Mouse (Mus musculus) left cerebral cortex, adult 2 months (tissue): ENCODE measurements around the gene Cdkal1. TPM values are rescaled to one million over a fixed set of nuclear protein-coding genes. Genes with fewer than 3 reads are reported as not detected.

Experiments used
- DNase-seq, 2 experiments: peaks; one replicate each; pipeline ENCODE4 v3.0.0; 2021 to 2022; ENCODE audit warnings: low spot score in 2 of 2, mixed read lengths in 1 of 2; ENCODE audit errors: extremely low spot score in 1 of 2
- H3K27ac ChIP-seq: fragments of 200-600 bp; 2 replicates; pipeline ENCODE4 v1.8.1; 2022
- H3K4me3 ChIP-seq: fragments of 200-600 bp; 2 replicates; pipeline ENCODE4 v1.8.1; 2022
- CTCF ChIP-seq: fragments of 200-600 bp; IDR thresholded peaks from 2 replicates; pipeline ENCODE4 v1.8.1; 2022; ENCODE audit warnings: antibody characterized with exemption, mild to moderate bottlenecking, moderate library complexity
- intact Hi-C: fragments of 180-260 bp; cut with DNase I; formaldehyde crosslinking; loops from one replicate; pipeline ENCODE4 v1.15.1; 2025
- total RNA-seq, 2 experiments: library from RNA; stranded (reverse); gene quantifications; 2 replicates each; pipeline ENCODE4 v1.2.3; 2021

The Cdkal1 gene
- total RNA-seq, 2 experiments from 2014 or later, result 23.2 to 23.8 TPM

DNA sequence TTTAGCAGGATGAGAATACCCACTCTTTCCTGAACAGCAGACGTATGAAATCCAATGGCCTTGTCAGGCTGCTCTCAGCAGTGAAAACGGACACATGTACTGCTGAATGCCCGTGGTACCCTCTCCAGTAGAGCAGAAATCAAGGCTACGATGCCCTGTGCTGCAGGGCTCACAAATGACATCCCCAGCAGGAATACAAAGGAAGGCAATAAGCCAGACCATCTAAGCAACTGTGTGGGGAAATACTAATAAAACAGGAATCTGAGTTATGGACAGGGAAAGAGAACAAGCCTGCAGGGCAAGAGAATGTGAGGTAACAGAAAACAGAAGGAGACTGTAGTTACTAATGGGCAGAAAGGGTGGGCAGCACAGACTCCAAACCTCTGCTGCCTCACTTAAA, 425.6 kb downstream of the Cdkal1 start:
- Histone ChIP-seq H3K27ac (no peak overlapping the region), H3K4me3 (no peak overlapping the region)
- intact Hi-C loops, result no loop called here
- no peak for TF ChIP-seq CTCF
- DNase-seq, result no peak

DNA sequence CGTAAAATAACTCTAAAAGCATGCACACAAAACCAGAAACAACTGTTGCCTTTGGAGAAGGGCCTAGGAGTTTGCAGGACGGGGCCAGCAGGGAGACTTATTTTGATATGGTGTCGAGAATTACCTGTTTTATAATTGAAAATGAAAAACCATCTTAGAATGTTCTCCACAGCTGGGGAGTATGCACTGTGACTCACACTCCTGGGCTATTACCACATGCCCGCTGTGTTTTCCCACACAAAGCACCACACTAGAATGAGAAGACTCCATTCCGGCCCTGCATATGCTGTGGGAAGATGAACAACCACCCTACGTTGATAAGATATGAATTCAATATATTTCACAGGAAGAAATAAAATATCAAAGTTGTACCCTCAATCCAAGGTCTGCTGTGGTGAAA, 426.3 kb downstream of the Cdkal1 start:
- Histone ChIP-seq H3K27ac (no peak overlapping the region), H3K4me3 (no peak overlapping the region)
- no peak for TF ChIP-seq CTCF
- no peak for DNase-seq
- intact Hi-C loops, result no loop called here

DNA sequence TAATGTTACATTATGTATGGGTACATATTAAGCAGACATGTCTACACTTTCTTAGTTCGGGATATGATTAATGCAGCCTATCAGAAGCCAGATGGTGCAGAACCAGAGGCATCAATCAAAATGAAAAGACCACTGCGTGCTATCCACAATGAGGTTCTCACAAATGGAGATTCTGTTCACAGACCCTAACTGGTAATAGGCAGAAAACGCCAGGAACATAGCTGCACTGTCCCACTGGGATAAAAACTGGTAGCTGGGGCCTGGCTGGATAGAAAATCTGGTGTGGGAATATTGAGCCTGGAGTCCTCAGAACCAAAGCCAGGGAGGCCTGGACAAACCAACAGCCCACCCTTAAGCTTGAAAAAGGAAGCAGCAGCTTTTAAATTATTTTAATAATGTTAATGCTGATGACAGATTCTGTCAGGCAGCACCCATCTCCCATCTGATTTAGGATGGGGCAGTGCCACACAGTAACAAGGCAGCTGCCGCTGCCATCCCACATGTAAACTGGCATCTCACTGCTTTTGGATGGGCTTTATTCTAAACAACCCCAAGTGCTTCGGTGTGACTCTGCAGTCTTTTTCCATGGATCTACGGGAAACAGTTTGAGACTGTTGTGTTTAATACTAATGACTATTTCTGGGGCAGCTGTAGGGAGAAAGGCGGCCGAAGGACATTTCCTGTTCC, 438.9 kb downstream of the Cdkal1 start:
- intact Hi-C loops, result no loop called here
- Histone ChIP-seq H3K4me3 (no peak overlapping the region), H3K27ac (no peak overlapping the region)
- no peak for DNase-seq
- TF ChIP-seq CTCF, result no peak

DNA sequence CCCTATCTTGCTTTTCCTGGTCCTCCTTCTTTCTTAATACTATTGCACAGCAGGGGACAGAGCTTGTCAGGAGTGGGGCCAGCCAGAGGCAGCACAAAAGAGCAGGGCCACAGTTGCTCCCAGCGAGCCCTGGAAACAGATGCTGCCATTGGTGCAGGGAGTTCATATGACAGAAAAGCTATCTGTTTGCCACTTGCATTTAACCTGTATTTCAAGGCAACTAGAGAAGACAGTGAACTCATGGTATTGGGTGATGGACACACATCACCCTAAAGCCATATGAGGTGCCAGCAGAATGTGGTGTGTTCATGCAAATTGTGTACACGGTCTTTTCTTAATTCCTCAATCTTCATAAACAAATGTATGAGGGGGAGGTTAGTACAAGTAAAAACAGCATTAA, 439.5 kb downstream of the Cdkal1 start:
- no peak overlapping the region for H3K4me3 ChIP-seq
- DNase-seq, result no peak
- no peak for TF ChIP-seq CTCF
- intact Hi-C loops, result no loop called here
- H3K27ac ChIP-seq, result no peak overlapping the region

DNA sequence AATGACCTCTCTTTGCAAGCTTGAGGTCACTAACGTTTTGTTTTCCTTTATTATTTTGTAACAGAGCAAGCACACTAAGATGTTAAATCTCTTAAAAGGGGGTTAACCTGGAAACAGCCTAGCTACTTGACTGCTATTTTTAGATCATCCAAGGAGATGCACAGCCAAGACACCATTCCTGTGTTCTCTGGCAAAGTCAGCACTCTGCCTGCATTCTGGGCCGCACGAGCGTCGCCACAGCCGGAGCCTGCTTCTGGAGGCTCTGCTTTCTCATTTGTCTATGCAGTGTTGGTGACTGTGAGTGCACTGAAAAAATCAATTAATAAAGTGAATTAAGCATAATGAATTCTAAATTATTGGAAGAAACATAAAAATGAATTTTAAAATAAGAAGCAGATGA, 440.6 kb downstream of the Cdkal1 start:
- Histone ChIP-seq H3K4me3 (no peak overlapping the region), H3K27ac (no peak overlapping the region; the same call in none of the 2 replicates)
- TF ChIP-seq CTCF, result no peak
- intact Hi-C loops, result no loop called here
- no peak for DNase-seq

DNA sequence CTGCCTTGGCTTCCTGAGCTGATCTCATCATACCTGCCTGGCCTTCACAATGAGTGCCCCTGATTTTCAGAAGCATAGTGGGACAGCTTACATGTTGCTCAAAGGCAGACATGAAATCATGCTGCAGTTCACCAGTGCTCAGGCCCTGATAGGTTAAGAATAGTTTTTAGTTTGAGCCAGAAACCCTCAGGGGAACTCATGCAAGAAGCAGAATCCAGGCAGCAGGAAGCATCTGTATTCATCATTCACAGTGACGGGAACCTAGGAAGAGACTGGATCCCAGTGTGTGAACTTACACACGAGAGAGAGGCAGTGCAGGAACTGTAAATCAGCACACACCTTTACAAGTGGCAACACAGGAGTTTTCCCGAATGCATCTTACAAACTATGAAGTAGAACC, 441.0 kb downstream of the Cdkal1 start:
- DNase-seq, result no peak
- no peak for TF ChIP-seq CTCF
- H3K4me3 ChIP-seq, result no peak overlapping the region
- no peak overlapping the region; the same call in 1 of the 2 replicates for H3K27ac ChIP-seq
- intact Hi-C loops, result no loop called here

DNA sequence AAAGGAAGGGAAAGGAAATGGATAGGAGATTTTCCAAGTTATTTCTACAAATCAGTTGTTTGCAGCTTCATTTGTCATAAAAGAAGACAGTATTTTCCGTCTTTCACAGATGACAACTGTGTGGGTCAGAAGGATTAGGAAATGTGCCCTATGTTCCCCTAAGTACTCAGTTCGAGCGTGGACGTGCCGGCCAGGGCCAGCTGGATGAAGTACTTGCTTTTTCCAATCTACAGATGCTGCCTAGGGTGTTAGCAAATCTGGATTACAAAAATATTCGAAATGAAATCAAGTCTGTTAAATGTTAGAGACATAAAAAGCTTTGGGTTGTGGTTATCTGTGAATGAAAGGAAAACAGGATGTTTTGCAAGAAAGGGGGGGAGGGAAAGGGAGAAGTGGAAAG, 444.3 kb downstream of the Cdkal1 start:
- no peak overlapping the region for H3K4me3 ChIP-seq
- intact Hi-C loops, result no loop called here
- H3K27ac ChIP-seq, result no peak overlapping the region
- TF ChIP-seq CTCF, result no peak
- no peak for DNase-seq

DNA sequence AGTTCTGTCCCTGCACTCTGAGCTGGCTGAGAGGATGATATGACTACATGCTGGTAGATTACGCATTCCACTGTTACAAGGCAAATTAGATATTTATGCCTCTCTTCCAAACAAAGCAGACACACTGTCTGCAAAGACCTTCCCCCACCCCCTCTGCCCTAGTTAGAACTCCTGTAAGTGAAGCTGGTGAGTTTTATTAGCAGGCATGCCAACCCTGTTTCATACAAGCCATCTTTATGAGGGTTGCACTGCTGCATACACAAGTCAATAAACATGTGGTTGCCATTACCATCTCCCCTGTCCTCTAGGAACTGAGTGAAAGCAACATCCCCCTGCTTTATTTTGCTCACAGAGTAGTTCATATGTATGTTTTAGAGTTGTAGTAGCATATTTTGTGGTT, 447.9 kb downstream of the Cdkal1 start:
- TF ChIP-seq CTCF, result no peak
- no peak for DNase-seq
- intact Hi-C loops, result no loop called here
- Histone ChIP-seq H3K4me3 (no peak overlapping the region), H3K27ac (no peak overlapping the region)

DNA sequence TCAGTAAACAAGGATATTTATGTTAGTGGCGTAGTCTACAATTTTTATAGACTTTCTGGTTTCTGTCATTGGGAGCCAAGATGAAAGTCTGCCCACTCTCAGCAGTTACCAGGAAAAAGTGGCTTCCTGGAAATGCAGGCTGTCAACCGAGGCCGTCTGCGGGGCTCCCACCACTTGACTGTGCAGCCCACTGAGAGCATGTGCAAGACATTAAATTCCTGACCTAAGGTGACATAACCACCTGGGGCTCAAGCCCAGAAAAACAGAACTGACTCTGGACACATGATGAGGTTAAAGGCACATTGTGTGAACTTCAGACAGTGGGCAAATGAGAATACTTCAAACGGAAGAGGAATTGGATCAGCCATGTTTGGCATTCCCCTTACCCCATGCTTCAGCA, 450.2 kb downstream of the Cdkal1 start:
- TF ChIP-seq CTCF, result no peak
- no peak overlapping the region for H3K4me3 ChIP-seq
- no peak for DNase-seq
- intact Hi-C loops, result no loop called here
- H3K27ac ChIP-seq, result no peak overlapping the region

DNA sequence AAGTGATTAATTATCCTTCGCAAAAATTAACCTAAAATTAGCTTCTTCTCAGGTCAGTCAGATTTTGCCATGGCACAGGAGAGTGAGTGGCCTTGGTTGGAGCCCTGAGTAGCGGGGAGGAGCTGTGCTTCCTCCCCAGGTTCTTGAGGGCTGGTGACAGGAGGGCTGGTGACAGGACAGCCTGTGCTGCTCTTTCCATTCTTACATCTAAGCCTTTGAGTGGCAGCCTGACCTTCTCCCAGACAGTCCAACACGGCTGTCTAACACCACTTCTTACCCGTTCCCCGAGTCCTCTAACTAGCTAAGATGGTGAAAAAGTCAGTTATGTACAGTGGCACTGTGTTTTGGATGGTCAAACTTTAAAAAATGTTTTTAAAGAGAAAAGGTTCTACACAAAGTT, 452.3 kb downstream of the Cdkal1 start:
- no peak overlapping the region for H3K4me3 ChIP-seq
- TF ChIP-seq CTCF, result no peak
- intact Hi-C loops, result no loop called here

DNA sequence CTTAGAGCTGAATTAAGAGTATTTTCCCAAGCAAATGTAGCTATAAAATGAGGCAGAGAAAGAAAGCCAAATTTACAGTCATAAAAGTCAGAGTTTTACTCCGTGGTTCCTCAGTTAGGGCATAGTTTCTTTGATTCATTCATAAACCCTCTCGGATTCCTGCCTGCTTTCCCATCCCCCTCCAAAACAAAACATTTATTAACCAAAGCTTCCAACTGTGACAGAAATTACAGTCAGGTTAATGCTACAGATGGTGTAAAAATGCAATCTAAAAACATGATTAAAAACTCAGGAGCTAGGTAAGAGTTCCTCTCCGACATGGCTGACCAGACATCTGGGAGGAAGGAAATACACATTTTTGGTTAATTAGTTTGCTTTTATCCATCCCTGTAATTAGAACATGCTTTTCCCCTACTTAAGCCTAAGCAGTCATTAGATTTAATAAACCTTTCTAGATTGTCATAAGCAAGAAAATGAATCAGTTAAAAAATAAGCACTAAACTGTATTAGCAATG, 452.9 kb downstream of the Cdkal1 start:
- DNase-seq, result no peak
- intact Hi-C loops, result no loop called here
- no peak for TF ChIP-seq CTCF

More for the DNA sequence above, 452.3 kb downstream of the Cdkal1 start:
- DNase-seq, result no peak
- H3K27ac ChIP-seq, result no peak overlapping the region

DNA sequence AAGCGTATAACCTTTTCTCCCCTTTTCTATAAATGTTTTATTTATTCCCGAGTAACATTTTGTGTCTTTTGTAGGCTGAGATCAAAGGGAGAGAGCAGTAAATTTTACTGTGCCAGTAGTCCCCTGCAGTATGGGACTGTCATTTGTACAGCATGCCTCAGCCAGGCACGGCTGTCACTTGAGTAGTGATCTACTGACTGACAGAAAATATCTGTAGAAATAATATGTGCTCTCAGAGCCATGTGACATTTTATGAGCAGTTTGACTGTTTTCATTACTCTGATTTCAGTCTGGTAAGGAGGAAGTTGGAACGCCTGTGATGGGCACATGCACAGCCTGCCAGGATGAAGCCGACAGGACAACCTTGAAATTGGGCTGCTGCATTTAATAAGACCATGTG, 455.6 kb downstream of the Cdkal1 start:
- intact Hi-C loops, result no loop called here
- H3K4me3 ChIP-seq, result no peak overlapping the region
- no peak for TF ChIP-seq CTCF
- no peak for DNase-seq
- H3K27ac ChIP-seq, result no peak overlapping the region

More for the DNA sequence above, 452.9 kb downstream of the Cdkal1 start:
- Histone ChIP-seq H3K27ac (no peak overlapping the region), H3K4me3 (no peak overlapping the region)

DNA sequence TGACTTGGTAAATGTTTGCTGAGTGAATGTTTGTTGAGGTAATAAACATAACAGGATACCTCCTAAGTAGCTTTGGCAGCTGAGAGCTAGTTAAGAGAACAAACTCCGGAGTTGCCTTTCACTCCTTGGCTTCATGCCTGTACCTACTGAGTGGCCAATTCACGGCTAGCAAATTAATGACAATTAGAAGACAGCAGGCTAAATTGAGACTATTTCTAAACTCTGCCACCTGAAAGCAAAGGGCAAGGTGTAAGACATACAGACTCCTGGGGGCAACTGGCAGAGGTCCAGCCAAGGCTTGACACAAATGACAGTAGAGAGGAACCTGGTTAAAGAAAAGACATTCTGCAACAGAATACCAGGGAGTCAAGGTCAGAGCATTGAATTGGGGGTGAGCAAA, 457.0 kb downstream of the Cdkal1 start:
- Histone ChIP-seq H3K4me3 (no peak overlapping the region), H3K27ac (no peak overlapping the region)
- TF ChIP-seq CTCF, result no peak
- DNase-seq, result no peak
- intact Hi-C loops, result no loop called here
